Mouse (Mus musculus) forebrain, postnatal 0 days (tissue): ENCODE measurements around the gene Gm21953. TPM values are rescaled to one million over a fixed set of nuclear protein-coding genes. Genes with fewer than 3 reads are reported as not detected.
"Not testable (repeated sequence)": the region's sequence is repeated elsewhere in the genome, so short reads cannot be mapped to it uniquely, and the experiment has no call there.

Experiments used
- ATAC-seq: fragments of 200-750 bp; cut with Nextera tagmentation; 2 replicates; pipeline ENCODE4 v1.8.0; 2017; ENCODE audit warnings: mild to moderate bottlenecking, moderate library complexity
- DNase-seq: peaks from one replicate; pipeline ENCODE4 v3.0.0-alpha.2; 2015
- H3K27ac ChIP-seq: fragments of 300-500 bp; sonication (generic); 2 replicates; pipeline ENCODE4 v1.5.1; 2014; ENCODE audit warnings: low read depth, mild to moderate bottlenecking, antibody characterized with exemption, low read length, moderate library complexity, mixed read lengths
- H3K27me3 ChIP-seq: fragments of 300-500 bp; sonication (generic); 2 replicates; pipeline ENCODE4 v1.6.1; 2014; ENCODE audit warnings: mild to moderate bottlenecking, low read length, mixed read lengths; ENCODE audit not compliant: insufficient read depth
- H3K36me3 ChIP-seq: fragments of 300-500 bp; sonication (generic); 2 replicates; pipeline ENCODE4 v1.6.1; 2014; ENCODE audit warnings: mild to moderate bottlenecking, moderate library complexity; ENCODE audit not compliant: insufficient read depth
- H3K4me1 ChIP-seq: fragments of 300-500 bp; sonication (generic); 2 replicates; pipeline ENCODE4 v1.6.1; 2014; ENCODE audit warnings: antibody characterized with exemption; ENCODE audit not compliant: insufficient read depth
- H3K4me2 ChIP-seq: fragments of 300-500 bp; sonication (generic); 2 replicates; pipeline ENCODE4 v1.6.1; 2014; ENCODE audit warnings: low read depth, mild to moderate bottlenecking, moderate library complexity
- H3K4me3 ChIP-seq: fragments of 300-500 bp; sonication (generic); 2 replicates; pipeline ENCODE4 v1.5.1; 2014; ENCODE audit warnings: low read depth, low read length, mixed read lengths
- H3K9ac ChIP-seq: fragments of 300-500 bp; sonication (generic); 2 replicates; pipeline ENCODE4 v1.6.1; 2014; ENCODE audit warnings: mild to moderate bottlenecking
- H3K9me3 ChIP-seq: fragments of 300-500 bp; sonication (generic); 2 replicates; pipeline ENCODE4 v1.6.1; 2016; ENCODE audit warnings: low read length
- WGBS: fragments of 180-500 bp; shearing (Covaris S2); extraction: QIAGEN DNeasy Blood & Tissue Kit; methylation state at CpG from one replicate; pipeline ENCODE4 v1.1.7; 2014; 5-methylcytosine and 5-hydroxymethylcytosine counted together
- polyA plus RNA-seq: library from polyadenylated mRNA; unstranded; fragments of >200 nt; fragmentation: Nextera tagmentation; extraction: Ambion mirVana; gene quantifications from 2 replicates; pipeline ENCODE4 v1.2.1, GENCODE M21; 2015
- total RNA-seq: library from RNA; depleted of rRNA; stranded (reverse); fragments of >200 nt; gene quantifications from 2 replicates; pipeline ENCODE4 v1.2.3, GENCODE M21; 2014; rRNA removed

The Gm21953 gene
- total RNA-seq (not detected in 2 replicates), polyA plus RNA-seq (not detected in 2 replicates)

DNA sequence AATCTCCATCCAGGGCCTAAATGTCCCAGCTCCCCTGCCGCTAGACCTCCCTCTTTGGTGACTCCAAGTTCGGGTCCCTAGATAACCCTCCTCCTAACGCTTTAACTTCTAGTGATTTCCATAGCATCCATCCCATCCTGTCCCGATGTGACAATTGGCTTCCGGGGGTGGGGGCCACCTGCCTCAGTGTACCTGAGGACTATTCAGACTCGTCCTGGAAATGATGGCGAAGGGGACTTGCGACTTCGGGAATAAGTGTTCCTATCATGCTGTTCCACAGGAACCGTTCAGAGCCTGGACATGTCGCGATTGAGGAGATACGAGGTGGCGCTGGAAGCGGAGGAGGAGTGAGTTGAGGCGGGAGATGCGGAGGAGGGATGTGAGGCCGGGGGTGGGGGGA lies at the start of gene Gm21953:
Gene Gm21953, plus strand, starts transcription at position 301 of the 400 bp plus-strand sequence.
- not testable (repeated sequence) for H3K27me3 ChIP-seq, H3K9me3 ChIP-seq, H3K9ac ChIP-seq, H3K4me3 ChIP-seq, DNase-seq, H3K4me1 ChIP-seq, ATAC-seq, H3K27ac ChIP-seq, H3K4me2 ChIP-seq, H3K36me3 ChIP-seq
- no CpG with 5 or more reads among the region's 18 CpGs for WGBS

- H3K9ac ChIP-seq, H3K4me1 ChIP-seq, H3K9me3 ChIP-seq, ATAC-seq, H3K27me3 ChIP-seq, DNase-seq, H3K36me3 ChIP-seq, H3K4me3 ChIP-seq, H3K27ac ChIP-seq, H3K4me2 ChIP-seq: not testable (repeated sequence)
- WGBS = no CpG with 5 or more reads among the region's 5 CpGs
These were observed 38.6 kb upstream of the Gm21953 start, which contains the start of gene Ccl21b for GRCm38 (mm10) chr4:42255467-42255866. Gene Ccl21b (plus strand): TSS chr4:42255767.

GRCm38 (mm10) chr4:42318034-42318433 lies 24.0 kb downstream of the Gm21953 start, which contains the start of gene Fam205a3:
Gene Fam205a3 (plus strand): TSS chr4:42318334.
- WGBS = no CpG with 5 or more reads among the region's 1 CpGs
- H3K9me3 ChIP-seq, ATAC-seq, H3K4me2 ChIP-seq, H3K27ac ChIP-seq, H3K36me3 ChIP-seq, H3K27me3 ChIP-seq, H3K9ac ChIP-seq, H3K4me1 ChIP-seq, H3K4me3 ChIP-seq, DNase-seq: not testable (repeated sequence)

Other genes starting within 250 kb of the Gm21953 start
- gene Gm3893, start 203.1 kb upstream of the Gm21953 start, total RNA-seq = not detected in 2 replicates
- gene Gm3893, start 203.1 kb upstream of the Gm21953 start, polyA plus RNA-seq = not detected in 2 replicates
- gene Gm13304, start 179.4 kb upstream of the Gm21953 start, total RNA-seq = not detected in 2 replicates
- gene Gm13304, start 179.4 kb upstream of the Gm21953 start, polyA plus RNA-seq = not detected in 2 replicates
- gene Gm13306, start 140.8 kb upstream of the Gm21953 start, total RNA-seq = 4.2 and 7.7 TPM in 2 replicates
- 5.6 and 8.1 TPM in 2 replicates for gene Gm13306, start 140.8 kb upstream of the Gm21953 start, polyA plus RNA-seq
- 0.05 and 0.31 TPM in 2 replicates for gene Gm13305, start 125.7 kb upstream of the Gm21953 start, total RNA-seq
- 0.26 TPM in 1 of 2 replicates, not detected in the other for gene Gm13305, start 125.7 kb upstream of the Gm21953 start, polyA plus RNA-seq
- not detected in 2 replicates for gene Gm10600, start 53.6 kb upstream of the Gm21953 start, total RNA-seq
- gene Gm10600, start 53.6 kb upstream of the Gm21953 start, polyA plus RNA-seq = not detected in 2 replicates
- gene Ccl21b, start 38.5 kb upstream of the Gm21953 start, total RNA-seq = not detected in 2 replicates
- not detected in 2 replicates for gene Ccl21b, start 38.5 kb upstream of the Gm21953 start, polyA plus RNA-seq
- gene Fam205a3, start 24.1 kb downstream of the Gm21953 start, total RNA-seq = 0.54 TPM in 1 of 2 replicates, not detected in the other
- gene Fam205a3, start 24.1 kb downstream of the Gm21953 start, polyA plus RNA-seq = not detected in 2 replicates
- not detected in 2 replicates for gene Gm21586, start 145.1 kb downstream of the Gm21953 start, total RNA-seq
- gene Gm21586, start 145.1 kb downstream of the Gm21953 start, polyA plus RNA-seq = not detected in 2 replicates
- 0.29 and 0.46 TPM in 2 replicates for gene Gm2163, start 172.5 kb downstream of the Gm21953 start, total RNA-seq
- gene Gm2163, start 172.5 kb downstream of the Gm21953 start, polyA plus RNA-seq = 0.10 and 0.15 TPM in 2 replicates
- gene Fam205a2, start 233.9 kb downstream of the Gm21953 start, total RNA-seq = 0.54 TPM in 1 of 2 replicates, not detected in the other
- not detected in 2 replicates for gene Fam205a2, start 233.9 kb downstream of the Gm21953 start, polyA plus RNA-seq